Mouse (Mus musculus) ES-E14 (cell line): ENCODE measurements around the gene Tex12.

Experiments used
- CHD2 ChIP-seq: IDR thresholded peaks from 2 replicates; pipeline ENCODE4 v1.6.1; 2014; ENCODE audit warnings: mild to moderate bottlenecking, low read depth, low read length, inconsistent platforms
- HCFC1 ChIP-seq: IDR thresholded peaks from 2 replicates; pipeline ENCODE4 v1.6.1; 2012; ENCODE audit warnings: low read length, inconsistent platforms, borderline replicate concordance; ENCODE audit not compliant: insufficient read depth
- MAFK ChIP-seq: IDR thresholded peaks from 2 replicates; pipeline ENCODE4 v1.6.1; 2014; ENCODE audit warnings: mild to moderate bottlenecking, low read depth, low read length, inconsistent platforms; ENCODE audit not compliant: insufficient read depth
- ZNF384 ChIP-seq: IDR thresholded peaks from 2 replicates; pipeline ENCODE4 v1.6.1; 2012; ENCODE audit warnings: low read depth, low read length, inconsistent platforms

- no peak for TF ChIP-seq HCFC1
- no peak for TF ChIP-seq MAFK
- TF ChIP-seq ZNF384 = no peak
- no peak for TF ChIP-seq CHD2
Observed at GRCm38 (mm10) chr9:50520748-50521147, 40.4 kb downstream of the Tex12 start.
